Mouse (Mus musculus) T-helper 2 cell (primary cell): ENCODE results near the gene Cd180.

Experiments used
- in situ Hi-C: fragments of 300-600 bp; cut with MboI, MseI; formaldehyde crosslinking; loops from one replicate; pipeline ENCODE4 v1.15.1; 2025; ENCODE audit warnings: high pct_unique_total_duplicates

The Cd180 gene

DNA sequence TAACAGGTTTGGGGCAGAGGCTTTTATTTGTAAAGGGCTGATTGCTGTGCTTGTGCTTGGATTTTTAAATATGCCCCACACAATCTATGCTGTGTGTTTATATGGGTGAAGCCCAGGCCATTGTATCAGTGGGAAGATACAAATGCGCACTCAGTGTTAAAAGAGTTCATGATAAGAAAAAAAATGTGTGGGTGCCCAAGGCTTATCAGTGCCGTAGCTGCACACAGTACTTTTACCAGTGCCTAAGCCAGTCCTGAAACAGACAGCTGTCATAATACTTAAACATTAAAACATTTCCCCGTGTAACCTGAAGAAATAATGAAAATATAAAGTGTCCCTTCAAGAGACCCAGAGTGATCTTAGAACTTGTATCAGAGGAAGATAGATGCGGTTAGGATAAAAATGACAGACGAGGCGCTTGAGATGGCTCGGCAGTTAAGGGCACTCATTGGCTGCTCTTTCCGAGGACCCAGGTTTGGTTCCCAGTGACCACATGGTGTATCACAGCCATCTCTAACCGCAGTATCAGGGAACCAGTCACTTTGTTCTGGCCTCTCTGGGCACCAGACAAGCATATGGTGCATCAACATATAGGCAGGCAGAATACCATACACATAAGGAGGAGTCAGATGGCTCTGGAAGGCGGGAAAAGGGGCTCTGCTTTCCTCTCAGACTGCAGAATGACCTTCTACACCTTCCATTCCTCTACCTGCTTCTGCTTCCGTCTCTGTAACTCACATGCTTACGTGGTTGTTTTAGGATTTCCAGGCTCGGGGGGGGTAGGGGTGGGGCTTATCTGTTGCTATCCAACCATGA lies 46.6 kb downstream of the Cd180 start:
- in situ Hi-C loops: no loop called here

DNA sequence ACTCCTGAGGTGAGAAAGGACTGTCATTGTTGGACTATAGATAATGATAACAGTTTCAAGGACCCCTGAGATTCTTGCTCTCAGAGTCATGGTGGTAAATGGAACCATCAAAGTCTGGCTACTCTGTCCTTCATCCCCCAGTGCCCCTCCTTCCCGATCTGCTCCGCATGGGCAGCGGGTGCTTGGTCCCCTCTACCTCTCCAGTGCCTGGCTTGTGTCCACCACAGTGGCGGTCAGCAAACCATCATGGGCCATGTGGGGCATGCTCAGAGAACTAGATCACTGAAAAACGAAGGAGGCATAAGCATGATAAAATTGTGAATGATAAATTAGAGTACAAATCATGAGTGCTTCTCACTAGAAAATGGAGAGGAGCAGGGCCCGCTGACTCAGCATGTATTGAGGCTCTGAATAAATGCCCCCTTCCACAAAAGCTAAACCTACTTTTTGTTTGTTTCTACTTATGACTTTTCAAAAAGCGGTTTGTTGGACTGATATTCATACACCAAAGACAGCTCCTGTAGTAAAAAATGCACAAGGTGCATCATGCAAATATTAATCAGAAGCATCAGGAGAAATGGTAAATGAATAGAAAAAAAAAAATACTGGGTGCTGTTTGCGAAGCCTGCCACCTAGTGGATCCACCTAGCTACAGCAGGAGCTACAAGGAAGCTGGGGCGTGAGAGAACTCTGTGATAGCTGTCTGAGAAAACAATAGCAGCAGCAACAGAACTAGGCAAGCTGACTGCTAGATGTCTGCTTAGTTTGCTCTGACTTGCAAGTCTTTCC lies 51.3 kb downstream of the Cd180 start:
- in situ Hi-C loops: loop anchor here (5.0 kb wide), 1 partner anchor 67 kb away; no protein-coding TSS in a partner anchor

DNA sequence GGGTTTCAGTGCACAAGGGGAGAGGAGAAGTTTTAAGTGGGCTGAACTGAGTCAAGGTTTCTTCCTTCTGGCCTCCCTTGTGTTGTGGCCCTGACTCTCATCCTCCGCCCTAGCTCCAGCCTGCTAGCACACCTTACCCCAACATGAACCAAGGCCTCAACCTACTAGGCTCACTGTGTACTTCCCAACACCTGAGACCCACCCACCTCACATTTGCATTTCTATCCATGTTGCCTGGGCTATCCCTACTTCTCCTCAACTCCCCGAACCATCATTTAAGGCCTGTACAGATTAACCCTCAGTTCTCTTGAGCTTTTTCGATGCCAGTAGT lies 51.9 kb downstream of the Cd180 start:
- in situ Hi-C loops: loop anchor here (5.0 kb wide), 1 partner anchor 68 kb away; no protein-coding TSS in a partner anchor

DNA sequence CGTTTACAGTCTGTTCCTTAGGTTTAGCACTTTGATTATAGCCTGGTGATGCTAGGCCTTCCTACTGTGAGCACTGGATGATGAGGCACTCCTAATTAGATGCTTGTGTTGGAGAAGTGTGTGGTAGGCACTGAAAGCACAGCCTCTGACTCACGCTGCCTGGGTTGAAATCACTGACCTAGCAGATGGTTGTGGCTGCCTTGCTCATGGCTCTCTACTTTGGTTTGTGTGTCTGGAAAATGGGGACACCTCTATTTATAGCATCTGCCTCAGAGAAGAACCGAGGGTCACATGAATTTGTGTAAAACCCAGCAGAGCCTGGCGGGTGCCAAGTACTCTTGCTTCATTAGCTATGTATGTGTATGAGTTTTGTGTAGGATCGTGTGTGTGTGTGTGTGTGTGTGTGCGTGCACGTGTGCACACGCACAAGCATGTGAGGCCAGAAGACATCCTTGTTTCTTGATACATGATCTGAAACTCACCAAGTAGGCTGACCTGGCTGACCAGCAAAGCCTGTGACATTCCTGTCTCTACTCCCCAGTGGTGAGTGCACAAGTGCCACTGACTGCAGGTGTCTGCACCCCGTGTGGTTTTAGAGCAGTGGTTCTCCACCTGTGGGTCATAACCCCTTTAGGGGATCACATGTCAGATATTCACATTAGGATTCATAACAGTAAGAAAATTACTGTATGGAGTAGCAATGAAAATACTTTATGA lies 52.4 kb downstream of the Cd180 start:
- in situ Hi-C loops: loop anchor here (5.0 kb wide), 1 partner anchor 68 kb away; no protein-coding TSS in a partner anchor

DNA sequence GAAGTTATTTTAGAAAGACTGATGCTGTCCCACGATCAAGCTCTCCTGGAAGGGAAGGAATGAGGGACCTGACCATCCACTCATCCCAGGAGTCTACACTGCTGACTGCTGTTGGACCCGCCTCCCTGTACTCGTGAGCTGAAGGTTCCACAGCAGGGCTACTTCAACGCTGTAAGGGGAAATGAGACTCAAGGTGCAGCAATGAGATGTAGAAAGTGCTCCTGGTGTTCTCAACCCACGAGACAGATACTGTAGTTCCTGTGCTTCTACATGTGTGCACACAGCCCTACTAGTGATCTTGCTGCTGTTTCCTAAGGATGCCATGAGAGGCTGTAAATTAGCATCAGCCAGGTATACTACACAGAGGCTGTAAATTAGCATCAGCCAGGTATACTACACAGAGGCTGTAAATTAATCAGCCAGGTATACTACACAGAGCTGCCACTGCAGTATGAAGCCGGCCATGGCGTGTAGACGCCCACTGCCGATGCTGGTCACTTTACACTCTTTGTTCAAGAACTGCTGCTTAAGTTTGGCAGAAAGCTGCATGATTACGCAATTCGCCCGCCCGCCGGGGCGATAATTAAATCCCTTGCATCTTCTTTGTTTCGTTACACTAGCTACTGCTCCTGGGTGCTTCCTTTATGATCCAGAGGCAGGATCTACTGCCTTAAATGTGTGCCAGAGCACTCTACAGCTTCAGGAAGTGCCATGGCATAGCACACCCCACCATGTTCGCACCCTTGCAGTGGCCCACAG lies 53.6 kb downstream of the Cd180 start:
- in situ Hi-C loops: loop anchor here (5.0 kb wide), 1 partner anchor 70 kb away; no protein-coding TSS in a partner anchor

DNA sequence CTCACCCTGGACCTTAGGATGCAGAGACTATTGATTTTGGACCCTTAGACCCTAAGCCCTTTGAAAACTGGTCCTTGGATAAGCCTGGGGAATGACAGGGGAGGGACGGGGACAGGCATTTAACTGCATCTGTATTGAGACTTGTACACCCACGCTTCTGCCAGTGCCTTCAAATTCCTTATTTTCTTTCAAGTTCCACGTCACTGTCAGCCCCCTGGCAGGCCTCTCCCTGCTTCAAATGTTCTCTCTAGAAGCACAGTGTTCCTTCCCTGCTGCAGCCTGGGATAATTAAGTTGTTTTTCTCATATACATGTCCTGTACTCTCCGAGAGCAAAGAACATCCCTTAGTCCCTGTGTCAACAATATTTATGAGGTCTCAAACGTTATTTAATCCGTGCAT lies 55.8 kb downstream of the Cd180 start:
- in situ Hi-C loops: loop anchor here (5.0 kb wide), 1 partner anchor 72 kb away; no protein-coding TSS in a partner anchor

DNA sequence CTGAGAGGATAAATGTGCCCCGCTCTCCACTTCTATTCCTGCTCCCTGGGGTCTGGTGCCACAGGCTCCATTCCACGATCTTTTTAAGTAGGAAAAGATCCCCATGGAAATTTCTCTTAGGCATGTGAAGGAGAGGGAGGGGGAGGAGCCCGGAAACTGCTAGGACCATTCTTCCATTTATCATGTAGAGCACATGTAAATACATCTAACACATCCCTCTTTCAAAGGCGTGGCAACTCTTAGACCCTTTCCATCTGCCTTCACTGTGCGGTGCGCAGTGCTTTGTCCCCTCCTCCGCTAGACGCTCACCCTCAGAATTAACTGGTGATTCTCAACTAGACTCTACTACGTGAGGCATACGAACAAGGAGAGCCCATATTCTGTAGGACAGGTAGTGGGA lies 56.5 kb downstream of the Cd180 start:
- in situ Hi-C loops: loop anchor here (5.0 kb wide), 1 partner anchor 73 kb away; no protein-coding TSS in a partner anchor

DNA sequence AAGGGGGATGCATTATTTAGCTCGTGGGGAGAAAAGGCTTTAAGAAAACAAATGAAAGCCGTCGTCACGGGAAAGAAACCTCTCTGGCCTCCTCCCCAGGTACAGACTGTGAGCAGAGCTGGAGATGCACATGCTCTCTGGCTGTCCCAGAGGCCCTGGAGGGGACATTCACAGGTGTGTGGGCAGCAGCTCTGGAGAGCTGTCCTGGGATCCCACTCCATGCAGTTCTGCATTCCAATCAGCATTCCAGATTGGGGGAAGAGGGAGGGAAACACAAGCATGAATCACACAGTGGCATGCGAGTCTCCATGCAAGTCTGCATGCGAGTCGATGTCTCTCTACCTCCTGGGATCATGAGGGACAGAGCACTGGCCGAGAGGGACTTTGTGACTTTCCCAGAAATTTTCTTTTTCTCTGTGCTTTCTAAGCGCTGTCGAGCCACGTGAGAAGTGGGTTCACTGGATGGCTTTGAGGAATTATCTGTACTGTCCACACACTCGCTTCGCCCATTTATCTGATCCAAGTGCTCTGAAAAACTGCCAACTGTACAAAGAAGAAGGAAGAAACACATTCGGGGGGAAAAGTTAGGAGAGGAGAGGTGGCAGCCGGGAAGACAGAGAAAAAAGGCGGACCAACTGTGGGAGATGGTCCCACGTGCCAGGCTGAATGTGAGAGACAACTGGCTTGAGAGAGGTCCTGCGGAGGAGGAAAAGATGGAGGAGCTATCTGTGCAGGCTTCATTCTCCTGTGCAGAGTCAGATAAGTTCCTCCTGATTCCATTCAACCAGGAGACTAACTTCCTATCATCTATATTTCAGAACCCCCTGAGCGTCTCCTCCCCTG lies 60.6 kb downstream of the Cd180 start:
- in situ Hi-C loops: no loop called here

DNA sequence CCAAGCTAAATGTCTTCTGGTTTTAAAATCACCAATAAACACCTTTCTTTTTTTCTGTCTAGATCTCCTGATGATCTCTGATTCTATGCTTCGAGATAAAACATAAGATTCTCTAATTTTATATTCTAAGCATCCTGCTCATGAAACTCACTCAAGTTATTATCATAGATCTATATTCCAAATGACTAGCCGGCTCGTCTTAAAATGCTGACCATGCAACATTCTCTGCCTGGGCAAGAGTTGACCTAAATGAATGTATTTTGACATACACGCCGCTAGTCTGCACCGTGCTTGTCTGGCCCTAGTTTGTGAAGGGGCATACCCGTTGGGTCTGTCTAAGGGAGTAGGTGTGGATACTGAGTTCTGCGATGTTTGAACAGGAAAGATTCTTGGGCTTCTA lies 61.8 kb downstream of the Cd180 start:
- in situ Hi-C loops: no loop called here

DNA sequence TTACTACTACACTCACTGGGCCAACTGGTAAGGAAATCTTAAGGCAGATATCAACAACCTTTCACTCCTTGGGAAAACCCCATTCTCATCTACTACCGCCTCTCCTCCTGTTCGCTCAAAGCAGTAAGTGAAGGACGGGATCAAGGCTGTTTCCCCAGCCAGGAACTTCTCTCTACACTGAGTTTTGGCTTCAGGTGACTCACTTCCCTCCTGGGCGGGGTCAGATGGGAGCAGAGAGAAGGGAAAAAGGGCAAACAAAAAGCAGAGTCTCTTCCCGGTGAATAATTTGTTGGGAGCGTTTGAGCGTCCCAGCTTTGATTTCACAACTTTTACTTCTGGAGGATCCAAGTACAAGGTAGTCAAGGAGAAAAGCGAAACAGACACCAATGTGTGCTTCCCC lies 62.7 kb downstream of the Cd180 start:
- in situ Hi-C loops: no loop called here

DNA sequence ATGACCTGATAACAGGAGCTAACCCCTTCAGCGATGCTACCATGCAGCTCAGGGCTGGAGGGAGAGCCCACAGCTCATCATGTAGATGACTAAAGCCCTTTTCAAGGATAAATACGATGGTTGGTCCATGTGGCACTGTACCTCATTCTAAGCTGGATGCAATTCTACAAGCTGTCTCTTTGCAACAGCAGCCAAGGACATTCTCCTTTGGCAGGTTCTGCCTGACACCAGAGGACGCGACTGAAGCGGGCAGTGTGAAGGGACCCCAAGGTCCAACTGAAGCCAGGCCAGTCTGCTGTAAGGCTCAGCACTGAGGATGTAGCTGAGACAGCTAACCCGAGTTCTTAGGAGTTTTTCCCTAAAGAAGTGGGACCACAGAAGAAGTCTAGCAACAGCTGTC lies 64.7 kb downstream of the Cd180 start:
- in situ Hi-C loops: no loop called here

DNA sequence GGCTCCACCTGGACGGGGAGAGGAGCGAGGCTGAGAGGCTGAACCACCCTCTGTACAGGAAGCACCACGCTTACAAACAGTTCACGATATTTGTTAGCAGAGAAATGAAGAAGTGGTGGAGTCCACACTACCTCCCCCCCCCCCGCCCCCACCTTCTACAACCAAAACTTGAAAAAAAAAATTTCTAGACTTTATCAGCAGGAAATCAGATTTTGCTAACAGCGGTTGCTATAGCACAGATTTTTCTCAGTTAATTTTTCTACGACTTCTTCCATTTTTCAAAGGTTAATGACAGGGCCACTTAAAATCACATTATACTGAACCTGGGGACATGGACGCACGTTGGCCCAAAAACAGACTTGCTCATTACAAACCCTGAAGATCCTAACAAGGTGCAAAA lies 68.1 kb downstream of the Cd180 start:
- in situ Hi-C loops: no loop called here

DNA sequence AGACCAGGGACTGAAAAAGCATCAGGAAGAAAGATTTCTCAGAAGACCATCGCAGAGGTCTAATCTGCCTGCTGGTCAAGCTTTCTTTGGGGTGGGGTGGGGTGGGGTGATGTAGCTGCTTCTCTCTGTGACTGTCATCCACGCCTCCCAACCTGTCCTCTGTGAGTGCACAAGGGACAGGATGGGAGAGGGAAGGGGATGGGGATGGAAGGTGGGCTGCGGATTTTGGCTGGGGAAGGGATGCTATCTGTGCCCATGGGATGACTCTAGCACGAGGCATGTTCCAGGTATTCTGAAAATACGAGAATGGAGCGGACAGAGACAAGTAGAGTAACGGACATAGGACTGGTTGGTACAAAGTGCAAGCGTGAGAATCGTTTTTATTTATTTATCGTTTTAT lies 68.8 kb downstream of the Cd180 start:
- in situ Hi-C loops: no loop called here

DNA sequence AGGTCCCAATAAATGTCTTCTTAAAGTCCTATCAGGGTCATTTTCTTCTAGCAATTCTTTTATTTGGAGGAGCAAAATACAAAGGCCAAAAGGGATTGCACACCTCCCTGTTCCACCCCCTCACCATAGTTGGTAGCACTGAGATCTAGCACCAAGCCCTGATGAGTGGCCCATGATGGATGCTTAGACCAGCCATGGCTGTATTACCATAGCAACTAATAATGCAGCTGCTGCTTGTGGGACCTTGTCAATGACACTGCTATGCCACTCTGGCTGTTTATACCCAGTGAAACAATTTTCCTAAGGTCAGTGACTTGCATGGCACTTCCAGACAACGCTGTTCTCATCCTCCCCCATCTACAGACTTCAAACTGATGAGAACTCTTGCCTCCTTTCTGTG lies 70.9 kb downstream of the Cd180 start:
- in situ Hi-C loops: no loop called here

DNA sequence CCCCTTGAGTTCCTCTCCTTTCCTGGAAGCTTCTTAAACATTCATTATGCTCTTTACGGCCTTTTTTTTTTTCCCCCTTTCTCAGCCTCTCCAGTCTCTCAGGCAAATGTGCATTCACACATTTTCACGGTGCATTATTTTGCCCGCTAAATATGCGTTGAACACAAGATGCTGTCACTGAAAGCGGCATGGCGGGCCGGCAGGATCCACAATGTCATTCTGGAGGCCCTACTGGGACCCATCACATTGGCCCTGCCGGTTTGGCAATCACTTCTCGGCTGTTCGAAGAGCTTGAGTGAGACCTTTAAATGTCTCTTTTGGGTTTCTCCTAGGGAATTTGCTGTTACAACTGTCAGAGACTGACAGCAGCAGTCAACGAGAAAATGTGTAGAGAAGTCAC lies 71.9 kb downstream of the Cd180 start:
- in situ Hi-C loops: no loop called here

DNA sequence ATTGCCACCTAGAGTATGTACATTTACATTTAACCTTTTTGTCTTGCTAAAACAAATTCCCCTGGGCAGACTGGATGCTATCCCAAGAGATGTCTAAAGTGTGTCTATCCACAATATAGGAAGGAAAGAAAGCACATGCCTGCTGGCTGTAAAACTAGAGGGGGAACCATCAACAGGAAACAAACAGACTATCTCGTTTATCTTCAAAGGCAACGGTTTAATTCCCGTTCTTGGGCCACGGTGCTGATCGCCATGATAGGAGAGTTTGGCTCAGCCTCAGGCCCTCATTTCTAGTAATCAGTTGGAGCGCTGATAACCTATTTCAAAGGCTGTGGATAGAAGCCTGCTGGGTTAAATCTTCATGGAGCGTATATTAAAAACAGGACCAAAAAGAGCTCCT lies 73.8 kb downstream of the Cd180 start:
- in situ Hi-C loops: no loop called here

DNA sequence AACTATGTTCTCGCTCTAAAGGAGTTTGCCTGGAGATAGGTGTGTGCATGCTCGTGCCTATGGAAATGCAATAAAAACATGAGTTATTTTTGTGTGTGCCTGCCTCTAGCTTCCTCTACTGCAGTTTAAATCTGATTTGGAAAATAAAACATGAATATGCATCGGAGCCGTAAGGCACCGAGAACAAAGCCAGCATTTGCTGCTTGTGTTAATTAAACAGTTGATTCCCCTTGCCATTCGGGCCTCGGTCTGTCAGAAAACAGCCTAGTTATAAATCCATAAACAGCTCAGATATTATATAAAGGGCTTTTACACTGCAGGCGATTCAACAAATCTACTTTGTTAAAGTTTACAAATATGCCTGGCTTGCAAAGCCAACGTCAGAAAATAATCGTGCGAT lies 75.2 kb downstream of the Cd180 start:
- in situ Hi-C loops: no loop called here

DNA sequence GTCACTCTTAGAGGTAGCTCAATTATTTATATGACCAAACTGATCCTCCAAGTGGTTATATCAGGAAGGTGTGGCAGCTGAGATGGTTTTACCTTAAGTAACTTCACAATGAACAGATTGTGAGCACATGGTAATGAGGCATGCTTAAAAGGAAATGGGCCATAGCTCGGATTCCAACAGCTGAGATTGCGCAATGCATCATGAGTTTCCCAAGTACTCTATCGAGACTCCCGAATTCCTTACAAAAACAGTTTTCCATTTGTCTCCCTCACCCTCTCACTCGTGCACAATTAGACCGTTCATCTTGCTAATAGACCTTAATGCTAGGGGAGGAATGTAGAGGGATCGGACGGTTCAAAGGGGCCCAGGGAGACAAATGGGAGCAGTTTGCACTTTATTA lies 76.8 kb downstream of the Cd180 start:
- in situ Hi-C loops: no loop called here

DNA sequence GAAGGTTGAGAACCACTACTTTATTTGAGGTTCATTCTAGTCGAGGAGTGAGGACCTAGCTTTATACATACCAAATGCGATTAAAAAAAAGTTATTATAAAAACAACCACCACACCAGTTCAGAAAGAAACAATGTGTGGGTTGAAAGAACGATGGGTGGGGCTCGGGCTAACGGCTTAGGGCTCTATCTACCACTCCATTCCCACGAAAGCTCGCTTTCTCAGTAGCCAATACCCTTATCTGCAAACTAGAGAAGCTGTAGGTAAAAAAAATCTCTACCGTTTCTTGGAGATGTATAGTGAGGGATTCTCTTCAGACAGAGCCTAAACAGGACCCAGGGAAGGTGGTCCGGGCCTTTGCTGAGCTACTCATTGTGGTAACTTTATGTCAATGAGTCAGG lies 79.8 kb downstream of the Cd180 start:
- in situ Hi-C loops: no loop called here

DNA sequence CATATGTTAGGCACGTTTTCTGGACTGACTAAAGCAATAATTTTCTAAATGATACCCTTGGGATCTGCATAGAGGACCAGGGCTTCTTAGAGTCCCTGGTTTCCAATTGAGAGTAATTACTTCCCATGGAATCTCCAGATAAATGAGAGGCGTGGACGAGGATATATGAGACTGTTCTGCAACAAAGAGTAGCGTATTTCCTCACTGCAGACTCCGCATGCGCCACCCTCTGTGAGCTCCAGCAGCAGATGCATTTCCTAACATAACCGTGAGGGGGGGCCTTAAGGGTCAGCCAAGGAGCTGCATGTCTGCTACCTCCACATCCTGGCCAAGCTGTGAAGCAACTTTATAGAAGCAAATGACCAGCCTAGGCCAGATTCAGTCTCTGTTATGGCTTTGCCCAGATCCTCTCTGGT lies 81.4 kb downstream of the Cd180 start:
- in situ Hi-C loops: no loop called here

DNA sequence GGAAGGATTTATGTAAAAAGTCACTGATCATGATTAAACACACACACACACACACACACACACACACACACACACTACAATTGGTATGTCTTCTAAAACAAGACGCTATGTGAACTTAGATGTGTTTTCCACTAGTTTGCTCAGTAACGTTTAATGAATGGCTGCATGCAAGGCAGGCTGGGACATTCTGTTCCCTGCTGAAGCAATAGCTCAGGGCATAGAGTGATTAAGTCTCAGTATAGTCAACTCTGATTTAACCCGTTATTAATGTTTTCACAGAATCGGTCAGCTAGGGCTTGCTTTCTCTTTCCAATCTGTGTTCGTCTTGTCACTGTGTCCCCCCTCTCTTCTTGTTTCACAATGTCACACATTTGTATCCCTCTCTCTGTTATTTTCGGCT lies 82.1 kb downstream of the Cd180 start:
- in situ Hi-C loops: no loop called here
